Mouse (Mus musculus) heart, adult 11 months (tissue): ENCODE data around the gene Amz2.

Experiments
- DNase-seq: peaks from one replicate; pipeline ENCODE4 v3.0.0; 2022

Gene Amz2

GRCm38 (mm10) chr11:109495771-109496474 is 70.2 kb downstream of the Amz2 start:
- DNase-seq = no peak

- no peak for DNase-seq
Observed at GRCm38 (mm10) chr11:109496475-109496993, 70.8 kb downstream of the Amz2 start.

GRCm38 (mm10) chr11:109496996-109497714 is 71.4 kb downstream of the Amz2 start:
- no peak for DNase-seq

GRCm38 (mm10) chr11:109497990-109498389 is 72.2 kb downstream of the Amz2 start:
- DNase-seq = no peak

- peak; percentile 96 for DNase-seq
Observed at GRCm38 (mm10) chr11:109500206-109500605, 74.5 kb downstream of the Amz2 start.
